Mouse (Mus musculus) intestine, embryonic 14.5 days (tissue): Measurements from ENCODE around the gene Coq3. TPM values are rescaled to one million over a fixed set of nuclear protein-coding genes. Genes with fewer than 3 reads are reported as not detected.

Source experiments
- ATAC-seq: fragments of 200-750 bp; cut with Nextera tagmentation; replicated peaks from 2 replicates; pipeline ENCODE4 v1.8.0; 2017; ENCODE audit warnings: low read depth, moderate number of reproducible peaks, moderate TSS enrichment, moderate library complexity; ENCODE audit not compliant: low FRiP score, low TSS enrichment
- DNase-seq: peaks from one replicate; pipeline ENCODE4 v3.0.0-alpha.2; 2018; ENCODE audit warnings: low spot score
- H3K27ac ChIP-seq: fragments of 300-500 bp; sonication (generic); 2 replicates; pipeline ENCODE4 v1.5.1; 2014; ENCODE audit warnings: low read depth, mild to moderate bottlenecking, control low read depth
- H3K27me3 ChIP-seq: fragments of 300-500 bp; sonication (generic); replicated peaks from 2 replicates; pipeline ENCODE4 v1.6.1; 2014; ENCODE audit warnings: low read length, control low read depth; ENCODE audit not compliant: control insufficient read depth, insufficient read depth
- H3K36me3 ChIP-seq: fragments of 300-500 bp; sonication (generic); 2 replicates; pipeline ENCODE4 v1.6.1; 2014; ENCODE audit warnings: low read length, control low read depth; ENCODE audit not compliant: control insufficient read depth, insufficient read depth
- H3K4me1 ChIP-seq: fragments of 300-500 bp; sonication (generic); replicated peaks from 2 replicates; pipeline ENCODE4 v1.6.1; 2014; ENCODE audit warnings: low read length, control low read depth, mixed read lengths; ENCODE audit not compliant: control insufficient read depth, insufficient read depth
- H3K4me2 ChIP-seq: fragments of 300-500 bp; sonication (generic); 2 replicates; pipeline ENCODE4 v1.6.1; 2014; ENCODE audit warnings: low read length
- H3K4me3 ChIP-seq: fragments of 300-500 bp; sonication (generic); 2 replicates; pipeline ENCODE4 v1.5.1; 2014; ENCODE audit warnings: low read depth, low read length, control low read depth, mixed read lengths
- H3K9ac ChIP-seq: fragments of 300-500 bp; sonication (generic); 2 replicates; pipeline ENCODE4 v1.6.1; 2014; ENCODE audit warnings: mild to moderate bottlenecking, low read length
- H3K9me3 ChIP-seq: fragments of 300-500 bp; sonication (generic); 2 replicates; pipeline ENCODE4 v1.6.1; 2016; ENCODE audit warnings: low read length, control low read depth; ENCODE audit not compliant: control insufficient read depth
- WGBS: fragments of 180-500 bp; shearing (Covaris S2); extraction: QIAGEN DNeasy Blood & Tissue Kit; methylation state at CpG from one replicate; pipeline ENCODE4 v1.1.7; 2014; 5-methylcytosine and 5-hydroxymethylcytosine counted together
- polyA plus RNA-seq: library from polyadenylated mRNA; unstranded; fragments of >200 nt; fragmentation: Nextera tagmentation; extraction: Ambion mirVana; gene quantifications from 2 replicates; pipeline ENCODE4 v1.2.1, GENCODE M21; 2014

The Coq3 gene
- polyA plus RNA-seq, 1 experiment from 2014 or later, result 12.6 TPM

GRCm38 (mm10) chr4:21885831-21886230 lies 6.4 kb downstream of the Coq3 start:
- H3K4me1 ChIP-seq, result no peaks in the 10 kb centered on the region
- WGBS, result 77% methylated on average over 8 of the region's 8 CpGs
- H3K36me3 ChIP-seq, result no peaks in the 10 kb centered on the region
- ATAC-seq (no peak), DNase-seq (no peak)
- H3K9ac ChIP-seq, result no peak overlapping the region
- H3K9me3 ChIP-seq, result no peaks in the 10 kb centered on the region
- H3K4me2 ChIP-seq, result no peak overlapping the region
- H3K27me3 ChIP-seq, result no peaks in the 10 kb centered on the region
- no peak overlapping the region for H3K27ac ChIP-seq
- no peak overlapping the region for H3K4me3 ChIP-seq

- peak within 1 kb of the TSS; percentile 78 for H3K4me2 ChIP-seq
- H3K9me3 ChIP-seq, result no peaks in the 10 kb centered on the region
- DNase-seq (peak; percentile 88), ATAC-seq (peak; percentile 91)
- H3K36me3 ChIP-seq, result 0 out of 2 replicates have a peak, but pooled peaks cover 2% of the 10 kb centered on the region
- peak within 1 kb of the TSS; percentile 89 for H3K27ac ChIP-seq
- H3K27me3 ChIP-seq, result no peaks in the 10 kb centered on the region
- peak within 1 kb of the TSS; percentile 87 for H3K9ac ChIP-seq
- peak within 1 kb of the TSS; percentile 78 for H3K4me3 ChIP-seq
- WGBS, result under 1% methylated on average over 71 of the region's 83 CpGs
- H3K4me1 ChIP-seq, result no peaks in the 10 kb centered on the region; the same call in 1 of the 2 replicates
Observed at GRCm38 (mm10) chr4:21930971-21931771, 51.7 kb downstream of the Coq3 start, which contains the start of gene Faxc. Faxc (plus strand) TSS chr4:21931329.

GRCm38 (mm10) chr4:21931772-21932630 lies 52.5 kb downstream of the Coq3 start:
- H3K9ac ChIP-seq, result peak overlapping the region; percentile 87
- WGBS, result 9% methylated on average over 23 of the region's 23 CpGs
- peak; percentile 54 for ATAC-seq
- peaks cover 9% of the 10 kb centered on the region; the same call in 1 of the 2 replicates for H3K36me3 ChIP-seq
- peak; percentile 58 for DNase-seq
- peak overlapping the region; percentile 78 for H3K4me3 ChIP-seq
- no peaks in the 10 kb centered on the region for H3K9me3 ChIP-seq
- peak overlapping the region; percentile 78 for H3K4me2 ChIP-seq
- H3K27me3 ChIP-seq, result no peaks in the 10 kb centered on the region
- H3K27ac ChIP-seq, result peak overlapping the region; percentile 89
- no peaks in the 10 kb centered on the region; the same call in 1 of the 2 replicates for H3K4me1 ChIP-seq

GRCm38 (mm10) chr4:21935378-21935777 lies 55.9 kb downstream of the Coq3 start:
- H3K27ac ChIP-seq, result no peak overlapping the region
- H3K4me1 ChIP-seq, result no peaks in the 10 kb centered on the region; the same call in 1 of the 2 replicates
- no peak overlapping the region for H3K9ac ChIP-seq
- 94% methylated on average over 2 of the region's 2 CpGs for WGBS
- H3K4me3 ChIP-seq, result no peak overlapping the region
- H3K9me3 ChIP-seq, result no peaks in the 10 kb centered on the region
- no peaks in the 10 kb centered on the region for H3K27me3 ChIP-seq
- H3K4me2 ChIP-seq, result no peak overlapping the region
- H3K36me3 ChIP-seq, result peaks cover 9% of the 10 kb centered on the region; the same call in 1 of the 2 replicates
- no peak for ATAC-seq
- DNase-seq, result no peak

- Histone ChIP-seq H3K27ac (no peak overlapping the region), H3K4me3 (no peak overlapping the region), H3K36me3 (peaks cover 9% of the 10 kb centered on the region; the same call in 1 of the 2 replicates), H3K4me1 (no peaks in the 10 kb centered on the region; the same call in 1 of the 2 replicates), H3K27me3 (no peaks in the 10 kb centered on the region), H3K9me3 (no peaks in the 10 kb centered on the region), H3K9ac (no peak overlapping the region), H3K4me2 (no peak overlapping the region)
- DNase-seq (no peak), ATAC-seq (no peak)
- WGBS, result 88% methylated on average over 9 of the region's 9 CpGs
Observed at GRCm38 (mm10) chr4:21936424-21936823, 57.0 kb downstream of the Coq3 start.

GRCm38 (mm10) chr4:21937890-21938289 lies 58.4 kb downstream of the Coq3 start:
- ATAC-seq, result no peak
- DNase-seq, result no peak
- Histone ChIP-seq H3K9me3 (no peaks in the 10 kb centered on the region), H3K9ac (no peak overlapping the region), H3K4me2 (no peak overlapping the region), H3K27me3 (no peaks in the 10 kb centered on the region), H3K4me1 (no peaks in the 10 kb centered on the region), H3K4me3 (no peak overlapping the region), H3K36me3 (peaks cover 9% of the 10 kb centered on the region; the same call in 1 of the 2 replicates), H3K27ac (no peak overlapping the region)
- 87% methylated on average over 8 of the region's 8 CpGs for WGBS

GRCm38 (mm10) chr4:21944672-21945071 lies 65.2 kb downstream of the Coq3 start:
- no peak overlapping the region for H3K9ac ChIP-seq
- 85% methylated on average over 3 of the region's 3 CpGs for WGBS
- H3K9me3 ChIP-seq, result no peaks in the 10 kb centered on the region
- H3K27ac ChIP-seq, result no peak overlapping the region
- no peak for DNase-seq
- no peak overlapping the region for H3K4me2 ChIP-seq
- no peaks in the 10 kb centered on the region for H3K27me3 ChIP-seq
- no peak overlapping the region for H3K4me3 ChIP-seq
- no peaks in the 10 kb centered on the region for H3K4me1 ChIP-seq
- peaks cover 21% of the 10 kb centered on the region; the same call in 1 of the 2 replicates for H3K36me3 ChIP-seq
- ATAC-seq, result no peak

- Histone ChIP-seq H3K9ac (no peak overlapping the region), H3K4me1 (no peaks in the 10 kb centered on the region)
- DNase-seq, result no peak
Observed at GRCm38 (mm10) chr4:21951444-21951843, 72.0 kb downstream of the Coq3 start.

More at GRCm38 (mm10) chr4:21951444-21951843, 72.0 kb downstream of the Coq3 start:
- Histone ChIP-seq H3K4me3 (no peak overlapping the region), H3K27me3 (no peaks in the 10 kb centered on the region), H3K4me2 (no peak overlapping the region), H3K27ac (no peak overlapping the region), H3K36me3 (peaks cover 13% of the 10 kb centered on the region; the same call in 1 of the 2 replicates), H3K9me3 (no peaks in the 10 kb centered on the region)
- 42% methylated on average over 6 of the region's 6 CpGs for WGBS
- ATAC-seq, result no peak
